Mouse (Mus musculus) intestine, embryonic 16.5 days (tissue): ENCODE data around the gene Spdye4c. TPM values are rescaled to one million over a fixed set of nuclear protein-coding genes. Genes with fewer than 3 reads are reported as not detected.

Source experiments
- ATAC-seq: fragments of 200-750 bp; cut with Nextera tagmentation; 2 replicates; pipeline ENCODE4 v1.8.0; 2017; ENCODE audit warnings: moderate TSS enrichment, moderate library complexity
- H3K27ac ChIP-seq: fragments of 300-500 bp; sonication (generic); 2 replicates; pipeline ENCODE4 v1.5.1; 2014; ENCODE audit warnings: mild to moderate bottlenecking, low read length
- H3K27me3 ChIP-seq: fragments of 300-500 bp; sonication (generic); replicated peaks from 2 replicates; pipeline ENCODE4 v1.6.1; 2014; ENCODE audit warnings: low read length, control low read depth, mixed read lengths; ENCODE audit not compliant: control insufficient read depth, insufficient read depth
- H3K36me3 ChIP-seq: fragments of 300-500 bp; sonication (generic); 2 replicates; pipeline ENCODE4 v1.6.1; 2014; ENCODE audit warnings: low read length, control low read depth; ENCODE audit not compliant: control insufficient read depth, insufficient read depth
- H3K4me1 ChIP-seq: fragments of 300-500 bp; sonication (generic); 2 replicates; pipeline ENCODE4 v1.6.1; 2014; ENCODE audit warnings: low read length, control low read depth, mixed read lengths; ENCODE audit not compliant: control insufficient read depth, insufficient read depth
- H3K4me2 ChIP-seq: fragments of 300-500 bp; sonication (generic); 2 replicates; pipeline ENCODE4 v1.6.1; 2014; ENCODE audit warnings: low read depth, low read length, control low read depth
- H3K4me3 ChIP-seq: fragments of 300-500 bp; sonication (generic); 2 replicates; pipeline ENCODE4 v1.5.1; 2014; ENCODE audit warnings: mild to moderate bottlenecking, low read length
- H3K9ac ChIP-seq: fragments of 300-500 bp; sonication (generic); 2 replicates; pipeline ENCODE4 v1.6.1; 2014; ENCODE audit warnings: low read depth, low read length
- H3K9me3 ChIP-seq: fragments of 300-500 bp; sonication (generic); 2 replicates; pipeline ENCODE4 v1.6.1; 2016; ENCODE audit warnings: low read length, control low read depth; ENCODE audit not compliant: control insufficient read depth
- WGBS: fragments of 180-500 bp; shearing (Covaris S2); extraction: QIAGEN DNeasy Blood & Tissue Kit; methylation state at CpG from one replicate; pipeline ENCODE4 v1.1.7; 2014; 5-methylcytosine and 5-hydroxymethylcytosine counted together
- polyA plus RNA-seq: library from polyadenylated mRNA; unstranded; fragments of >200 nt; fragmentation: Nextera tagmentation; extraction: Ambion mirVana; gene quantifications from 2 replicates; pipeline ENCODE4 v1.2.1, GENCODE M21; 2015

Gene Spdye4c
- polyA plus RNA-seq, 1 experiment from 2014 or later = not detected

- Histone ChIP-seq H3K9me3 (no peaks in the 10 kb centered on the region), H3K4me3 (no peak overlapping the region), H3K4me1 (no peaks in the 10 kb centered on the region), H3K36me3 (no peaks in the 10 kb centered on the region), H3K4me2 (no peak overlapping the region), H3K27ac (no peak overlapping the region), H3K9ac (no peak overlapping the region), H3K27me3 (no peaks in the 10 kb centered on the region)
- WGBS = 82% methylated on average over 8 of the region's 8 CpGs
- no peak for ATAC-seq
These were observed 38.0 kb upstream of the Spdye4c start for GRCm38 (mm10) chr2:128552798-128553720.

GRCm38 (mm10) chr2:128555082-128555481 is 35.9 kb upstream of the Spdye4c start:
- ATAC-seq = no peak
- H3K9ac ChIP-seq = no peak overlapping the region
- H3K36me3 ChIP-seq = no peaks in the 10 kb centered on the region
- H3K4me1 ChIP-seq = no peaks in the 10 kb centered on the region
- 90% methylated on average over 9 of the region's 9 CpGs for WGBS
- no peaks in the 10 kb centered on the region for H3K27me3 ChIP-seq
- no peak overlapping the region for H3K4me3 ChIP-seq
- no peak overlapping the region for H3K4me2 ChIP-seq
- no peak overlapping the region for H3K27ac ChIP-seq
- no peaks in the 10 kb centered on the region for H3K9me3 ChIP-seq

- ATAC-seq = no peak
- Histone ChIP-seq H3K36me3 (no peaks in the 10 kb centered on the region), H3K4me1 (peaks cover 18% of the 10 kb centered on the region), H3K9ac (no peak overlapping the region), H3K4me3 (no peak overlapping the region), H3K4me2 (no peak overlapping the region), H3K27ac (no peak overlapping the region), H3K9me3 (no peaks in the 10 kb centered on the region), H3K27me3 (no peaks in the 10 kb centered on the region)
- WGBS = 93% methylated on average over 3 of the region's 3 CpGs
These were observed 26.8 kb upstream of the Spdye4c start for GRCm38 (mm10) chr2:128564195-128564594.

GRCm38 (mm10) chr2:128565904-128566303 is 25.1 kb upstream of the Spdye4c start:
- Histone ChIP-seq H3K4me1 (peaks cover 18% of the 10 kb centered on the region), H3K27ac (no peak overlapping the region), H3K27me3 (no peaks in the 10 kb centered on the region), H3K4me3 (no peak overlapping the region), H3K9ac (no peak overlapping the region), H3K9me3 (no peaks in the 10 kb centered on the region), H3K36me3 (no peaks in the 10 kb centered on the region), H3K4me2 (no peak overlapping the region)
- 42% methylated on average over 8 of the region's 8 CpGs for WGBS
- peak; percentile 70 for ATAC-seq

- no peaks in the 10 kb centered on the region for H3K36me3 ChIP-seq
- WGBS = 64% methylated on average over 10 of the region's 10 CpGs
- H3K4me1 ChIP-seq = peaks cover 18% of the 10 kb centered on the region
- peak; percentile 31 for ATAC-seq
- H3K9me3 ChIP-seq = no peaks in the 10 kb centered on the region
- H3K27me3 ChIP-seq = no peaks in the 10 kb centered on the region
- H3K9ac ChIP-seq = no peak overlapping the region
- H3K4me3 ChIP-seq = no peak overlapping the region
- no peak overlapping the region for H3K4me2 ChIP-seq
- H3K27ac ChIP-seq = no peak overlapping the region
These were observed 24.5 kb upstream of the Spdye4c start for GRCm38 (mm10) chr2:128566304-128567147.

- ATAC-seq = peak; percentile 38; the same call in 1 of the 2 replicates
- H3K36me3 ChIP-seq = no peaks in the 10 kb centered on the region
- H3K9ac ChIP-seq = no peak overlapping the region
- no peak overlapping the region for H3K4me2 ChIP-seq
- peaks cover 18% of the 10 kb centered on the region for H3K4me1 ChIP-seq
- no peak overlapping the region for H3K4me3 ChIP-seq
- no peaks in the 10 kb centered on the region for H3K9me3 ChIP-seq
- H3K27me3 ChIP-seq = no peaks in the 10 kb centered on the region
- 48% methylated on average over 6 of the region's 6 CpGs for WGBS
- H3K27ac ChIP-seq = no peak overlapping the region
These were observed 23.0 kb upstream of the Spdye4c start for GRCm38 (mm10) chr2:128568018-128568417.

- 32% methylated on average over 4 of the region's 4 CpGs for WGBS
- peak; percentile 65 for ATAC-seq
- no peak overlapping the region for H3K9ac ChIP-seq
- peaks cover 18% of the 10 kb centered on the region for H3K4me1 ChIP-seq
- no peaks in the 10 kb centered on the region for H3K27me3 ChIP-seq
- H3K27ac ChIP-seq = no peak overlapping the region
- no peaks in the 10 kb centered on the region for H3K9me3 ChIP-seq
- no peak overlapping the region for H3K4me2 ChIP-seq
- no peaks in the 10 kb centered on the region for H3K36me3 ChIP-seq
- no peak overlapping the region for H3K4me3 ChIP-seq
These were observed 22.5 kb upstream of the Spdye4c start for GRCm38 (mm10) chr2:128568490-128568889.

- Histone ChIP-seq H3K4me1 (peaks cover 11% of the 10 kb centered on the region), H3K9ac (no peak overlapping the region), H3K9me3 (no peaks in the 10 kb centered on the region), H3K4me2 (no peak overlapping the region), H3K27ac (no peak overlapping the region), H3K27me3 (no peaks in the 10 kb centered on the region), H3K4me3 (no peak overlapping the region), H3K36me3 (no peaks in the 10 kb centered on the region)
- ATAC-seq = no peak
- WGBS = 65% methylated on average over 4 of the region's 4 CpGs
These were observed 20.0 kb upstream of the Spdye4c start for GRCm38 (mm10) chr2:128571001-128571400.
